Mouse (Mus musculus): Measurements from ENCODE around the gene Cacna2d2. TPM values are rescaled to one million over a fixed set of nuclear protein-coding genes. Genes with fewer than 3 reads are reported as not detected.
A peak's percentile ranks its signal among the peaks of the same experiment; 100 is the strongest.

Gene Cacna2d2
- polyA plus RNA-seq, 1 experiment from 2014 or later, result 7.9 TPM

GRCm38 (mm10) chr9:107474016-107474415 lies 74.6 kb downstream of the Cacna2d2 start:
- 90% methylated on average over 1 of the region's 1 CpGs for WGBS

GRCm38 (mm10) chr9:107478979-107479378 lies 79.6 kb downstream of the Cacna2d2 start:
- Histone ChIP-seq H3K4me3 (replicated peaks; ENCODE audit: low read depth, low read length) (no peak overlapping the region), H3K27me3 (ENCODE audit: control insufficient read depth, insufficient read depth, low read length) (no peaks in the 10 kb centered on the region), H3K36me3 (ENCODE audit: control insufficient read depth, insufficient read depth, low read length) (no peaks in the 10 kb centered on the region), H3K9me3 (ENCODE audit: control insufficient read depth, low read length) (no peaks in the 10 kb centered on the region), H3K9ac (replicated peaks; ENCODE audit: low read length) (peak overlapping the region; percentile 24; the same call in 1 of the 2 replicates), H3K4me1 (ENCODE audit: control insufficient read depth, insufficient read depth, low read length) (peaks cover 29% of the 10 kb centered on the region), H3K4me2 (ENCODE audit: low read length) (peak overlapping the region; percentile 23; the same call in 1 of the 2 replicates), H3K27ac (replicated peaks; ENCODE audit: low read depth, low read length) (peak overlapping the region; percentile 79)
- 36% methylated on average over 5 of the region's 5 CpGs for WGBS
- DNase-seq (no peak), ATAC-seq (ENCODE audit: low FRiP score, low TSS enrichment) (no peak)

More at GRCm38 (mm10) chr9:107474016-107474415, 74.6 kb downstream of the Cacna2d2 start:
- Histone ChIP-seq H3K9ac (replicated peaks; ENCODE audit: low read length) (no peak overlapping the region), H3K36me3 (ENCODE audit: control insufficient read depth, insufficient read depth, low read length) (no peaks in the 10 kb centered on the region), H3K27me3 (ENCODE audit: control insufficient read depth, insufficient read depth, low read length) (no peaks in the 10 kb centered on the region), H3K9me3 (ENCODE audit: control insufficient read depth, low read length) (no peaks in the 10 kb centered on the region), H3K4me3 (replicated peaks; ENCODE audit: low read depth, low read length) (no peak overlapping the region), H3K4me1 (ENCODE audit: control insufficient read depth, insufficient read depth, low read length) (peaks cover 18% of the 10 kb centered on the region), H3K27ac (replicated peaks; ENCODE audit: low read depth, low read length) (no peak overlapping the region), H3K4me2 (ENCODE audit: low read length) (no peak overlapping the region)
- ATAC-seq (ENCODE audit: low FRiP score, low TSS enrichment) (no peak), DNase-seq (no peak)

- Histone ChIP-seq H3K4me2 (ENCODE audit: low read length) (peak overlapping the region; percentile 23), H3K36me3 (ENCODE audit: control insufficient read depth, insufficient read depth, low read length) (no peaks in the 10 kb centered on the region), H3K4me3 (replicated peaks; ENCODE audit: low read depth, low read length) (no peak overlapping the region), H3K9ac (replicated peaks; ENCODE audit: low read length) (peak overlapping the region; percentile 24; the same call in 1 of the 2 replicates), H3K27ac (replicated peaks; ENCODE audit: low read depth, low read length) (peak overlapping the region; percentile 79), H3K27me3 (ENCODE audit: control insufficient read depth, insufficient read depth, low read length) (no peaks in the 10 kb centered on the region), H3K9me3 (ENCODE audit: control insufficient read depth, low read length) (no peaks in the 10 kb centered on the region), H3K4me1 (ENCODE audit: control insufficient read depth, insufficient read depth, low read length) (peaks cover 31% of the 10 kb centered on the region)
- DNase-seq (peak; percentile 75), ATAC-seq (ENCODE audit: low FRiP score, low TSS enrichment) (no peak; the same call in 1 of the 2 replicates)
- WGBS, result 6% methylated on average over 14 of the region's 14 CpGs
These were observed 80.2 kb downstream of the Cacna2d2 start for GRCm38 (mm10) chr9:107479593-107479992.

- no peak overlapping the region for H3K4me3 ChIP-seq (replicated peaks; ENCODE audit: low read depth, low read length)
- no peaks in the 10 kb centered on the region for H3K27me3 ChIP-seq (ENCODE audit: control insufficient read depth, insufficient read depth, low read length)
- no peak overlapping the region for H3K4me2 ChIP-seq (ENCODE audit: low read length)
- no peak overlapping the region for H3K9ac ChIP-seq (replicated peaks; ENCODE audit: low read length)
- peak overlapping the region; percentile 79 for H3K27ac ChIP-seq (replicated peaks; ENCODE audit: low read depth, low read length)
- DNase-seq (peak; percentile 35), ATAC-seq (ENCODE audit: low FRiP score, low TSS enrichment) (no peak)
- H3K36me3 ChIP-seq (ENCODE audit: control insufficient read depth, insufficient read depth, low read length), result no peaks in the 10 kb centered on the region
- peaks cover 40% of the 10 kb centered on the region for H3K4me1 ChIP-seq (ENCODE audit: control insufficient read depth, insufficient read depth, low read length)
- WGBS, result 7% methylated on average over 9 of the region's 9 CpGs
- H3K9me3 ChIP-seq (ENCODE audit: control insufficient read depth, low read length), result no peaks in the 10 kb centered on the region
These were observed 81.2 kb downstream of the Cacna2d2 start for GRCm38 (mm10) chr9:107480477-107481069.

- Histone ChIP-seq H3K4me2 (ENCODE audit: low read length) (no peak overlapping the region), H3K9me3 (ENCODE audit: control insufficient read depth, low read length) (no peaks in the 10 kb centered on the region), H3K27ac (replicated peaks; ENCODE audit: low read depth, low read length) (peak overlapping the region; percentile 79), H3K9ac (replicated peaks; ENCODE audit: low read length) (no peak overlapping the region), H3K4me1 (ENCODE audit: control insufficient read depth, insufficient read depth, low read length) (peaks cover 48% of the 10 kb centered on the region), H3K27me3 (ENCODE audit: control insufficient read depth, insufficient read depth, low read length) (no peaks in the 10 kb centered on the region), H3K4me3 (replicated peaks; ENCODE audit: low read depth, low read length) (no peak overlapping the region), H3K36me3 (ENCODE audit: control insufficient read depth, insufficient read depth, low read length) (no peaks in the 10 kb centered on the region)
- 12% methylated on average over 16 of the region's 16 CpGs for WGBS
- ATAC-seq (ENCODE audit: low FRiP score, low TSS enrichment), result no peak
- no peak for DNase-seq
These were observed 81.9 kb downstream of the Cacna2d2 start for GRCm38 (mm10) chr9:107481340-107481739.

- Histone ChIP-seq H3K4me2 (ENCODE audit: low read length) (no peak overlapping the region), H3K9me3 (ENCODE audit: control insufficient read depth, low read length) (no peaks in the 10 kb centered on the region), H3K9ac (replicated peaks; ENCODE audit: low read length) (no peak overlapping the region), H3K36me3 (ENCODE audit: control insufficient read depth, insufficient read depth, low read length) (no peaks in the 10 kb centered on the region), H3K27ac (replicated peaks; ENCODE audit: low read depth, low read length) (peak overlapping the region; percentile 79), H3K4me3 (replicated peaks; ENCODE audit: low read depth, low read length) (no peak overlapping the region), H3K27me3 (ENCODE audit: control insufficient read depth, insufficient read depth, low read length) (no peaks in the 10 kb centered on the region), H3K4me1 (ENCODE audit: control insufficient read depth, insufficient read depth, low read length) (peaks cover 53% of the 10 kb centered on the region)
- DNase-seq, result no peak
- WGBS, result 98% methylated on average over 9 of the region's 9 CpGs
- ATAC-seq (ENCODE audit: low FRiP score, low TSS enrichment), result no peak
These were observed 82.6 kb downstream of the Cacna2d2 start for GRCm38 (mm10) chr9:107482004-107482403.

- Histone ChIP-seq H3K4me2 (ENCODE audit: low read length) (no peak overlapping the region), H3K9me3 (ENCODE audit: control insufficient read depth, low read length) (no peaks in the 10 kb centered on the region), H3K4me1 (ENCODE audit: control insufficient read depth, insufficient read depth, low read length) (peaks cover 53% of the 10 kb centered on the region), H3K9ac (replicated peaks; ENCODE audit: low read length) (no peak overlapping the region), H3K36me3 (ENCODE audit: control insufficient read depth, insufficient read depth, low read length) (no peaks in the 10 kb centered on the region), H3K27me3 (ENCODE audit: control insufficient read depth, insufficient read depth, low read length) (no peaks in the 10 kb centered on the region), H3K27ac (replicated peaks; ENCODE audit: low read depth, low read length) (no peak overlapping the region), H3K4me3 (replicated peaks; ENCODE audit: low read depth, low read length) (no peak overlapping the region)
- 89% methylated on average over 4 of the region's 4 CpGs for WGBS
- no peak for DNase-seq
- no peak for ATAC-seq (ENCODE audit: low FRiP score, low TSS enrichment)
These were observed 83.4 kb downstream of the Cacna2d2 start for GRCm38 (mm10) chr9:107482770-107483169.

GRCm38 (mm10) chr9:107483714-107484113 lies 84.3 kb downstream of the Cacna2d2 start:
- peak overlapping the region; percentile 81; the same call in 1 of the 2 replicates for H3K27ac ChIP-seq (replicated peaks; ENCODE audit: low read depth, low read length)
- ATAC-seq (ENCODE audit: low FRiP score, low TSS enrichment), result no peak
- H3K9me3 ChIP-seq (ENCODE audit: control insufficient read depth, low read length), result no peaks in the 10 kb centered on the region
- no peak for DNase-seq
- H3K4me1 ChIP-seq (ENCODE audit: control insufficient read depth, insufficient read depth, low read length), result peaks cover 51% of the 10 kb centered on the region
- H3K36me3 ChIP-seq (ENCODE audit: control insufficient read depth, insufficient read depth, low read length), result no peaks in the 10 kb centered on the region
- no peak overlapping the region for H3K4me2 ChIP-seq (ENCODE audit: low read length)
- no peak overlapping the region for H3K9ac ChIP-seq (replicated peaks; ENCODE audit: low read length)
- H3K27me3 ChIP-seq (ENCODE audit: control insufficient read depth, insufficient read depth, low read length), result no peaks in the 10 kb centered on the region
- WGBS, result 89% methylated on average over 5 of the region's 5 CpGs
- no peak overlapping the region for H3K4me3 ChIP-seq (replicated peaks; ENCODE audit: low read depth, low read length)

GRCm38 (mm10) chr9:107484302-107484701 lies 84.9 kb downstream of the Cacna2d2 start:
- H3K27ac ChIP-seq (replicated peaks; ENCODE audit: low read depth, low read length), result peak overlapping the region; percentile 81
- ATAC-seq (ENCODE audit: low FRiP score, low TSS enrichment), result peak; percentile 48
- H3K27me3 ChIP-seq (ENCODE audit: control insufficient read depth, insufficient read depth, low read length), result no peaks in the 10 kb centered on the region
- no peak overlapping the region for H3K9ac ChIP-seq (replicated peaks; ENCODE audit: low read length)
- H3K4me3 ChIP-seq (replicated peaks; ENCODE audit: low read depth, low read length), result no peak overlapping the region
- peaks cover 45% of the 10 kb centered on the region for H3K4me1 ChIP-seq (ENCODE audit: control insufficient read depth, insufficient read depth, low read length)
- H3K4me2 ChIP-seq (ENCODE audit: low read length), result no peak overlapping the region
- no peaks in the 10 kb centered on the region for H3K9me3 ChIP-seq (ENCODE audit: control insufficient read depth, low read length)
- peak; percentile 81 for DNase-seq
- WGBS, result 50% methylated on average over 17 of the region's 17 CpGs
- H3K36me3 ChIP-seq (ENCODE audit: control insufficient read depth, insufficient read depth, low read length), result no peaks in the 10 kb centered on the region
